Mouse (Mus musculus): ENCODE data around the gene Slc8a1.

Slc8a1 gene

GRCm38 (mm10) chr17:81738311-81738755 lies at the start of gene Slc8a1:
TSS of gene Slc8a1 (minus strand) at chr17:81738377.
- DNase-seq (ENCODE audit: low read depth, low spot score): no peak

- DNase-seq (ENCODE audit: low read depth, low spot score): peak; percentile 22
Measured at GRCm38 (mm10) chr17:81787350-81787749, 49.2 kb upstream of the Slc8a1 start.

GRCm38 (mm10) chr17:81782326-81782725 lies 44.1 kb upstream of the Slc8a1 start:
- DNase-seq (ENCODE audit: low read depth, low spot score): no peak

- DNase-seq (ENCODE audit: low read depth, low spot score): no peak
Measured at GRCm38 (mm10) chr17:81781491-81781890, 43.3 kb upstream of the Slc8a1 start.

- no peak for DNase-seq (ENCODE audit: low read depth, low spot score)
Measured at GRCm38 (mm10) chr17:81779883-81780282, 41.7 kb upstream of the Slc8a1 start.

- DNase-seq (ENCODE audit: low read depth, low spot score): no peak
Measured at GRCm38 (mm10) chr17:81750664-81751063, 12.5 kb upstream of the Slc8a1 start.

- DNase-seq (ENCODE audit: low read depth, low spot score): no peak
Measured at GRCm38 (mm10) chr17:81743034-81743433, 4.9 kb upstream of the Slc8a1 start.

GRCm38 (mm10) chr17:81740576-81740975 lies 2.4 kb upstream of the Slc8a1 start:
- DNase-seq (ENCODE audit: low read depth, low spot score): no peak

GRCm38 (mm10) chr17:81737779-81738178 lies 398 bp downstream of the Slc8a1 start:
- no peak for DNase-seq (ENCODE audit: low read depth, low spot score)

- no peak for DNase-seq (ENCODE audit: low read depth, low spot score)
Measured at GRCm38 (mm10) chr17:81737309-81737708, 868 bp downstream of the Slc8a1 start.

GRCm38 (mm10) chr17:81735583-81735982 lies 2.6 kb downstream of the Slc8a1 start:
- DNase-seq (ENCODE audit: low read depth, low spot score): no peak

- no peak for DNase-seq (ENCODE audit: low read depth, low spot score)
Measured at GRCm38 (mm10) chr17:81729891-81730290, 8.3 kb downstream of the Slc8a1 start.

- no peak for DNase-seq (ENCODE audit: low read depth, low spot score)
Measured at GRCm38 (mm10) chr17:81712273-81712751, 25.9 kb downstream of the Slc8a1 start.

GRCm38 (mm10) chr17:81704761-81705160 lies 33.4 kb downstream of the Slc8a1 start:
- no peak for DNase-seq (ENCODE audit: low read depth, low spot score)

GRCm38 (mm10) chr17:81703258-81703657 lies 34.9 kb downstream of the Slc8a1 start:
- no peak for DNase-seq (ENCODE audit: low read depth, low spot score)

- no peak for DNase-seq (ENCODE audit: low read depth, low spot score)
Measured at GRCm38 (mm10) chr17:81701701-81702100, 36.5 kb downstream of the Slc8a1 start.

GRCm38 (mm10) chr17:81698789-81699188 lies 39.4 kb downstream of the Slc8a1 start:
- no peak for DNase-seq (ENCODE audit: low read depth, low spot score)

- DNase-seq (ENCODE audit: low read depth, low spot score): no peak
Measured at GRCm38 (mm10) chr17:81697695-81698094, 40.5 kb downstream of the Slc8a1 start.

GRCm38 (mm10) chr17:81694977-81695376 lies 43.2 kb downstream of the Slc8a1 start:
- DNase-seq (ENCODE audit: low read depth, low spot score): no peak

- DNase-seq (ENCODE audit: low read depth, low spot score): no peak
Measured at GRCm38 (mm10) chr17:81679616-81680015, 58.6 kb downstream of the Slc8a1 start.

GRCm38 (mm10) chr17:81677450-81677849 lies 60.7 kb downstream of the Slc8a1 start:
- DNase-seq (ENCODE audit: low read depth, low spot score): no peak

GRCm38 (mm10) chr17:81676203-81676602 lies 62.0 kb downstream of the Slc8a1 start:
- DNase-seq (ENCODE audit: low read depth, low spot score): no peak

- DNase-seq (ENCODE audit: low read depth, low spot score): no peak
Measured at GRCm38 (mm10) chr17:81671245-81671644, 66.9 kb downstream of the Slc8a1 start.
